Mouse (Mus musculus) forebrain, embryonic 16.5 days (tissue): Measurements from ENCODE around the gene Psmd14. TPM values are rescaled to one million over a fixed set of nuclear protein-coding genes. Genes with fewer than 3 reads are reported as not detected.
A peak's percentile ranks its signal among the peaks of the same experiment; 100 is the strongest.

Source experiments
- ATAC-seq: fragments of 200-750 bp; cut with Nextera tagmentation; 2 replicates; pipeline ENCODE4 v1.8.0; 2017; ENCODE audit warnings: mild to moderate bottlenecking, moderate library complexity
- H3K27ac ChIP-seq: fragments of 300-500 bp; sonication (generic); 2 replicates; pipeline ENCODE4 v1.5.1; 2014; ENCODE audit warnings: low read length, control low read depth
- H3K27me3 ChIP-seq: fragments of 300-500 bp; sonication (generic); replicated peaks from 2 replicates; pipeline ENCODE4 v1.6.1; 2014; ENCODE audit warnings: low read length; ENCODE audit not compliant: control insufficient read depth, insufficient read depth
- H3K36me3 ChIP-seq: fragments of 300-500 bp; sonication (generic); 2 replicates; pipeline ENCODE4 v1.6.1; 2014; ENCODE audit not compliant: control insufficient read depth, insufficient read depth
- H3K4me1 ChIP-seq: fragments of 300-500 bp; sonication (generic); replicated peaks from 2 replicates; pipeline ENCODE4 v1.6.1; 2014; ENCODE audit warnings: low read length; ENCODE audit not compliant: control insufficient read depth, insufficient read depth
- H3K4me2 ChIP-seq: fragments of 300-500 bp; sonication (generic); 2 replicates; pipeline ENCODE4 v1.6.1; 2014; ENCODE audit warnings: mild to moderate bottlenecking, low read length, control low read depth
- H3K4me3 ChIP-seq: fragments of 300-500 bp; sonication (generic); replicated peaks from 2 replicates; pipeline ENCODE4 v1.5.1; 2014; ENCODE audit warnings: mild to moderate bottlenecking, low read length, control low read depth
- H3K9ac ChIP-seq: fragments of 300-500 bp; sonication (generic); replicated peaks from 2 replicates; pipeline ENCODE4 v1.6.1; 2014; ENCODE audit warnings: low read depth, low read length, control low read depth
- H3K9me3 ChIP-seq: fragments of 300-500 bp; sonication (generic); 2 replicates; pipeline ENCODE4 v1.6.1; 2016; ENCODE audit warnings: low read length; ENCODE audit not compliant: control insufficient read depth
- WGBS: fragments of 180-500 bp; shearing (Covaris S2); extraction: QIAGEN DNeasy Blood & Tissue Kit; methylation state at CpG from one replicate; pipeline ENCODE4 v1.1.7; 2014; 5-methylcytosine and 5-hydroxymethylcytosine counted together
- polyA plus RNA-seq: library from polyadenylated mRNA; unstranded; fragments of >200 nt; fragmentation: Nextera tagmentation; extraction: Ambion mirVana; gene quantifications from 2 replicates; pipeline ENCODE4 v1.2.1, GENCODE M21; 2015

Gene Psmd14
- polyA plus RNA-seq, 1 experiment from 2014 or later, result 253 TPM

GRCm38 (mm10) chr2:61807781-61808180 lies 96.3 kb downstream of the Psmd14 start:
- Histone ChIP-seq H3K4me2 (peak overlapping the region; percentile 53), H3K36me3 (no peaks in the 10 kb centered on the region), H3K4me3 (peak overlapping the region; percentile 65), H3K27me3 (peaks cover 11% of the 10 kb centered on the region), H3K9me3 (0 out of 2 replicates have a peak, but pooled peaks cover 2% of the 10 kb centered on the region), H3K27ac (peak overlapping the region; percentile 98), H3K9ac (peak overlapping the region; percentile 87), H3K4me1 (peaks cover 20% of the 10 kb centered on the region)
- no peak for ATAC-seq
- 35% methylated on average over 2 of the region's 2 CpGs for WGBS

- peak overlapping the region; percentile 46 for H3K4me3 ChIP-seq
- peak overlapping the region; percentile 67 for H3K4me2 ChIP-seq
- peaks cover 11% of the 10 kb centered on the region for H3K27me3 ChIP-seq
- H3K9me3 ChIP-seq, result 0 out of 2 replicates have a peak, but pooled peaks cover 2% of the 10 kb centered on the region
- H3K36me3 ChIP-seq, result no peaks in the 10 kb centered on the region
- H3K4me1 ChIP-seq, result peaks cover 17% of the 10 kb centered on the region
- H3K27ac ChIP-seq, result peak overlapping the region; percentile 31
- 3% methylated on average over 6 of the region's 6 CpGs for WGBS
- H3K9ac ChIP-seq, result peak overlapping the region; percentile 52
- no peak for ATAC-seq
These were observed 97.3 kb downstream of the Psmd14 start for GRCm38 (mm10) chr2:61808776-61809175.

- Histone ChIP-seq H3K4me2 (peak overlapping the region; percentile 67), H3K4me3 (peak overlapping the region; percentile 46), H3K9me3 (0 out of 2 replicates have a peak, but pooled peaks cover 2% of the 10 kb centered on the region), H3K9ac (peak overlapping the region; percentile 52), H3K36me3 (no peaks in the 10 kb centered on the region), H3K4me1 (peaks cover 17% of the 10 kb centered on the region), H3K27me3 (peaks cover 11% of the 10 kb centered on the region), H3K27ac (peak overlapping the region; percentile 31)
- WGBS, result 4% methylated on average over 1 of the region's 1 CpGs
- no peak for ATAC-seq
These were observed 97.9 kb downstream of the Psmd14 start for GRCm38 (mm10) chr2:61809381-61809780.

- peak overlapping the region; percentile 74 for H3K27ac ChIP-seq
- no peak for ATAC-seq
- WGBS, result 42% methylated on average over 4 of the region's 4 CpGs
- H3K9ac ChIP-seq, result peak overlapping the region; percentile 68
- peaks cover 11% of the 10 kb centered on the region for H3K27me3 ChIP-seq
- H3K9me3 ChIP-seq, result 0 out of 2 replicates have a peak, but pooled peaks cover 2% of the 10 kb centered on the region
- H3K4me1 ChIP-seq, result peaks cover 14% of the 10 kb centered on the region
- H3K36me3 ChIP-seq, result no peaks in the 10 kb centered on the region
- H3K4me2 ChIP-seq, result peak overlapping the region; percentile 67
- peak overlapping the region; percentile 43 for H3K4me3 ChIP-seq
These were observed 99.3 kb downstream of the Psmd14 start for GRCm38 (mm10) chr2:61810751-61811150.

- H3K27ac ChIP-seq, result peak overlapping the region; percentile 74
- H3K36me3 ChIP-seq, result no peaks in the 10 kb centered on the region
- H3K4me1 ChIP-seq, result peaks cover 18% of the 10 kb centered on the region
- WGBS, result 21% methylated on average over 8 of the region's 8 CpGs
- H3K4me3 ChIP-seq, result peak overlapping the region; percentile 43
- H3K4me2 ChIP-seq, result peak overlapping the region; percentile 67
- H3K9me3 ChIP-seq, result 0 out of 2 replicates have a peak, but pooled peaks cover 2% of the 10 kb centered on the region
- no peak for ATAC-seq
- peak overlapping the region; percentile 68 for H3K9ac ChIP-seq
- H3K27me3 ChIP-seq, result peaks cover 11% of the 10 kb centered on the region
These were observed 99.6 kb downstream of the Psmd14 start for GRCm38 (mm10) chr2:61811163-61811506.

- Histone ChIP-seq H3K9ac (peak overlapping the region; percentile 68), H3K4me1 (peaks cover 18% of the 10 kb centered on the region), H3K4me2 (peak overlapping the region; percentile 67), H3K4me3 (peak overlapping the region; percentile 43), H3K27me3 (peaks cover 11% of the 10 kb centered on the region), H3K27ac (peak overlapping the region; percentile 74), H3K36me3 (no peaks in the 10 kb centered on the region), H3K9me3 (0 out of 2 replicates have a peak, but pooled peaks cover 2% of the 10 kb centered on the region)
- peak; percentile 55 for ATAC-seq
- 2% methylated on average over 117 of the region's 121 CpGs for WGBS
These were observed 100.3 kb downstream of the Psmd14 start for GRCm38 (mm10) chr2:61811507-61812421.

- ATAC-seq, result no peak
- Histone ChIP-seq H3K9ac (peak overlapping the region; percentile 68), H3K36me3 (no peaks in the 10 kb centered on the region), H3K4me2 (peak overlapping the region; percentile 67), H3K27me3 (peaks cover 11% of the 10 kb centered on the region), H3K9me3 (0 out of 2 replicates have a peak, but pooled peaks cover 2% of the 10 kb centered on the region), H3K4me1 (peaks cover 18% of the 10 kb centered on the region), H3K4me3 (peak overlapping the region; percentile 43), H3K27ac (peak overlapping the region; percentile 74)
- WGBS, result 21% methylated on average over 12 of the region's 12 CpGs
These were observed 101.0 kb downstream of the Psmd14 start for GRCm38 (mm10) chr2:61812536-61812935.

GRCm38 (mm10) chr2:61813106-61813505 lies 101.6 kb downstream of the Psmd14 start:
- peak overlapping the region; percentile 67 for H3K4me2 ChIP-seq
- peak overlapping the region; percentile 31; the same call in 1 of the 2 replicates for H3K9ac ChIP-seq
- 30% methylated on average over 6 of the region's 6 CpGs for WGBS

GRCm38 (mm10) chr2:61813521-61813920 lies 102.0 kb downstream of the Psmd14 start:
- no peak for ATAC-seq
- 0 out of 2 replicates have a peak, but pooled peaks cover 2% of the 10 kb centered on the region for H3K9me3 ChIP-seq
- peak overlapping the region; percentile 43 for H3K4me3 ChIP-seq
- H3K36me3 ChIP-seq, result no peaks in the 10 kb centered on the region
- H3K4me2 ChIP-seq, result peak overlapping the region; percentile 67
- WGBS, result 26% methylated on average over 1 of the region's 1 CpGs
- H3K27me3 ChIP-seq, result peaks cover 11% of the 10 kb centered on the region
- H3K9ac ChIP-seq, result peak overlapping the region; percentile 31; the same call in 1 of the 2 replicates
- peaks cover 18% of the 10 kb centered on the region for H3K4me1 ChIP-seq
- H3K27ac ChIP-seq, result peak overlapping the region; percentile 43

More at GRCm38 (mm10) chr2:61813106-61813505, 101.6 kb downstream of the Psmd14 start:
- H3K36me3 ChIP-seq, result no peaks in the 10 kb centered on the region
- peaks cover 18% of the 10 kb centered on the region for H3K4me1 ChIP-seq
- peaks cover 11% of the 10 kb centered on the region for H3K27me3 ChIP-seq
- peak overlapping the region; percentile 43 for H3K4me3 ChIP-seq
- H3K9me3 ChIP-seq, result 0 out of 2 replicates have a peak, but pooled peaks cover 2% of the 10 kb centered on the region
- no peak for ATAC-seq
- H3K27ac ChIP-seq, result peak overlapping the region; percentile 43
